Mouse (Mus musculus) stomach, postnatal 0 days (tissue): ENCODE measurements at regions not wholly inside any gene's neighbourhood (a gene's known extent, or its start where the extent isn't known, plus 50 kb on each side); places are given as distances from the start of the nearest gene placed in this dataset.
"Not testable (repeated sequence)": the region's sequence is repeated elsewhere in the genome, so short reads cannot be mapped to it uniquely, and the experiment has no call there.

Source experiments
- ATAC-seq: fragments of 200-750 bp; cut with Nextera tagmentation; 2 replicates; pipeline ENCODE4 v1.8.0; 2017; ENCODE audit not compliant: low FRiP score, low TSS enrichment
- DNase-seq: peaks from one replicate; pipeline ENCODE4 v3.0.0-alpha.2; 2016; ENCODE audit warnings: low spot score
- H3K27ac ChIP-seq: fragments of 300-500 bp; sonication (generic); replicated peaks from 2 replicates; pipeline ENCODE4 v1.5.1; 2014; ENCODE audit warnings: mild to moderate bottlenecking, control low read depth
- H3K27me3 ChIP-seq: fragments of 300-500 bp; sonication (generic); 2 replicates; pipeline ENCODE4 v1.6.1; 2014; ENCODE audit warnings: low read length; ENCODE audit not compliant: control insufficient read depth, insufficient read depth
- H3K36me3 ChIP-seq: fragments of 300-500 bp; sonication (generic); 2 replicates; pipeline ENCODE4 v1.6.1; 2014; ENCODE audit warnings: low read length, mixed read lengths; ENCODE audit not compliant: control insufficient read depth, insufficient read depth
- H3K4me1 ChIP-seq: fragments of 300-500 bp; sonication (generic); replicated peaks from 2 replicates; pipeline ENCODE4 v1.6.1; 2014; ENCODE audit warnings: antibody characterized with exemption; ENCODE audit not compliant: control insufficient read depth, insufficient read depth
- H3K4me2 ChIP-seq: fragments of 300-500 bp; sonication (generic); replicated peaks from 2 replicates; pipeline ENCODE4 v1.6.1; 2014; ENCODE audit warnings: low read depth, mild to moderate bottlenecking, control low read depth, moderate library complexity
- H3K4me3 ChIP-seq: fragments of 300-500 bp; sonication (generic); 2 replicates; pipeline ENCODE4 v1.5.1; 2014; ENCODE audit warnings: low read depth, low read length, control low read depth
- H3K9ac ChIP-seq: fragments of 300-500 bp; sonication (generic); 2 replicates; pipeline ENCODE4 v1.6.1; 2014; ENCODE audit warnings: mild to moderate bottlenecking, low read length, control low read depth, mixed read lengths
- H3K9me3 ChIP-seq: fragments of 300-500 bp; sonication (generic); 2 replicates; pipeline ENCODE4 v1.6.1; 2016; ENCODE audit warnings: low read length; ENCODE audit not compliant: control insufficient read depth
- CTCF ChIP-seq: IDR thresholded peaks from 2 replicates; pipeline ENCODE4 v1.5.1; 2016; ENCODE audit warnings: antibody characterized with exemption, low read depth, mild to moderate bottlenecking, moderate library complexity
- EP300 ChIP-seq: optimal IDR thresholded peaks from 2 replicates; pipeline ENCODE3; 2016; ENCODE audit warnings: antibody characterized with exemption
- WGBS: fragments of 180-500 bp; shearing (Covaris S2); extraction: QIAGEN DNeasy Blood & Tissue Kit; methylation state at CpG from one replicate; pipeline ENCODE4 v1.1.7; 2014; 5-methylcytosine and 5-hydroxymethylcytosine counted together

DNA sequence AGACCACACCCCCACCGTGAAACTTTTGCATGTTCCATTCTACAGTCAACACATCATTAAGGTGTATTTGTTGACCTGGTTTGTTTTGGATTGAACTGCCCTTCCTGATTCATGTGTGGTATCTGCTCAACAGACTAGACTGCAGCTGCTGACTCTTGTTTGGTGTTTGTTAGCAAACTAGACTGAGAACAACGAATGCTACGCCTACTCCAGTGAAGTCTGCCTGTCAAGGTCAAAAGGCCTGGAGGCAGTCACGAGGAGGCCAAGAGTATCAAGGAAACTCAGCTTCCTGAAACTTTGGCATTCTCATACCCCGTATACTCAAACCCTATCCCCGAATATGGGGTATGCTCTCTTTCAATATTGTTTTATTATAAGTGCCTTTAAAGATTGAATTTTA, 194.2 kb upstream of the Spin1 start:
- not testable (repeated sequence) for ATAC-seq, H3K4me3 ChIP-seq, H3K27me3 ChIP-seq, H3K9ac ChIP-seq, H3K36me3 ChIP-seq, H3K27ac ChIP-seq, H3K4me2 ChIP-seq, DNase-seq, H3K9me3 ChIP-seq, H3K4me1 ChIP-seq
- 82% methylated on average over 6 of the region's 6 CpGs for WGBS

DNA sequence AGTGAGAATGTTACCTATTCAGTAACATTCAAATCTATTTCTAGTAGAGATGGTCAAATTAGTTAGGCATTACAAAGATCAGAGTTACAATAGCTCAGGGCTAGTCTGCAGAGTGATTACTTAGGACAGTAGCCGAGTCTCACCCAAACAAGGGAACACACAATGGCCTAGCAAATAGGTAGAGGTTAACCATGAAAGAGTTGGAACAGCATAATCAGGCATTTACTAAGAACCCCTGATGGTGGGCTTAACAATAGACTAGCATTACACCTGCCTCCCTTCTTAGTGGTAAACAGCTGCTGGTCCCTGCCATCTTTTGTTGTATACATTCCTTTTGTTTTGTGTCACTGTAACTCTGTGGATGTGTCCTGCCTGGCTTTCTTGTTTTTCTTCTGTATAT, 193.8 kb upstream of the Spin1 start:
- H3K27me3 ChIP-seq: no peaks in the 10 kb centered on the region
- no peak overlapping the region for H3K4me3 ChIP-seq
- no peak overlapping the region for H3K4me2 ChIP-seq
- WGBS: 97% methylated on average over 1 of the region's 1 CpGs
- no peak overlapping the region for H3K9ac ChIP-seq
- ATAC-seq (no peak), DNase-seq (no peak)
- no peaks in the 10 kb centered on the region for H3K4me1 ChIP-seq
- H3K9me3 ChIP-seq: no peaks in the 10 kb centered on the region
- no peaks in the 10 kb centered on the region for H3K36me3 ChIP-seq
- no peak overlapping the region for H3K27ac ChIP-seq
- TF ChIP-seq EP300: no peak

DNA sequence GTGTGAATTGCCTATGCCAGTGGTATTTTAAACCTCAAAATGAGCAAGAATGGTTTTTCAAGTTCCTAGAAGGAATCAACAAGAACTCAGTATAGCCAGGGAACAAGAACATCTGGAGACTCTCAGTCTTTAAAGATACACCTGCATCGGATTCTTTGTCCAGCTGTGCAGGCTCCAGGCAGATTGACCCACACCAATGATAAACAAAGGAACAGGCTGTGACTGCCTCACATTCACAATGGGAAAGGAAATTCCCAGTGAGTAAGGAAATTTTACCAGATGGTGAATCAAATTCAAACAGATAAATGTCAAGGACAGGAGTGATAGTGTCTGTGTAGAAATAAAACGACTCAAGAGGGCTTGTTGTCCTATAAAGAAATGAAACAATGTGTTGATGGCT, 187.9 kb upstream of the Spin1 start:
- not testable (repeated sequence) for H3K9ac ChIP-seq, H3K27me3 ChIP-seq, ATAC-seq, H3K9me3 ChIP-seq, H3K4me2 ChIP-seq, H3K4me1 ChIP-seq, DNase-seq, H3K27ac ChIP-seq, H3K4me3 ChIP-seq, H3K36me3 ChIP-seq
- WGBS: 28% methylated on average over 2 of the region's 2 CpGs

DNA sequence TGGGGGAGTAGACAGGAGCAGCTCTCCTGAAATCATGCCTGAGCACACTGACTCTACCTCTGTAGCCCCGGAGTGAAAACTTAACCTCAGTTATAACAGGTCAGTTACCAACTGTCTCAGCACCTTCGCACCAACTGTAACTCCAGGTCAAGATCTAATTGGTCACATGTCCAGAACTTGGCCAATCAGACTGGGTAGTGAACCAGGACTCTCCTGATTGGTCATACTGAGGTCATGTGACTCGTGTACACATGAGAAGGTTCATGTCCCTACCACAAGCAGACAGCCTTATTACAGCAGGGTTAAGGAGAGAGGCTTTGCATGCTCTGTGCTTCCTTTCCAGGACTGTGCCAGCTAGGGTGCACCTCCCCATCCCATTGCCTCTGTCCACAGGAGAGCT, 166.7 kb upstream of the Spin1 start:
- not testable (repeated sequence) for H3K9me3 ChIP-seq, H3K9ac ChIP-seq, H3K36me3 ChIP-seq, DNase-seq, H3K4me2 ChIP-seq, H3K27me3 ChIP-seq, H3K4me1 ChIP-seq, H3K4me3 ChIP-seq, H3K27ac ChIP-seq, ATAC-seq
- WGBS: 86% methylated on average over 3 of the region's 3 CpGs

DNA sequence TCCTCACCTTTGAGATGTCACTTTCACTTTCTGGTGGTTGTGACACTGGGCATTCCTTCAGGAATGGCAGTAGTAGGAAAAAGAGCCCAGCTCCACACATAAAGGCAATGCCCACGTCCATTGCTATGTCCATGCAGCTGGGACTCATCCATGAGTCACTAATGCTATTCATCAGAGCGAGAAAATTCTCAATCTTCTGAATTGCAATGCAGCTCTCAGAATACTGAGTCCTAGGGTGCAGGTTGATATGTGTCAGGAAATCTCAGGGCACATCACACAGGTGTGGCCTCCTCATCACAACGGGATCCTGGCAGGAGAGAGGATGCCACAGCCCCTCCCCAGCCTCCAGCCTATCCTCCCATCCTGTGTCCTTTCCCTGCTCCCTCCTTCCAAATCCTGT, 158.1 kb upstream of the Spin1 start:
- no peak overlapping the region for H3K4me3 ChIP-seq

DNA sequence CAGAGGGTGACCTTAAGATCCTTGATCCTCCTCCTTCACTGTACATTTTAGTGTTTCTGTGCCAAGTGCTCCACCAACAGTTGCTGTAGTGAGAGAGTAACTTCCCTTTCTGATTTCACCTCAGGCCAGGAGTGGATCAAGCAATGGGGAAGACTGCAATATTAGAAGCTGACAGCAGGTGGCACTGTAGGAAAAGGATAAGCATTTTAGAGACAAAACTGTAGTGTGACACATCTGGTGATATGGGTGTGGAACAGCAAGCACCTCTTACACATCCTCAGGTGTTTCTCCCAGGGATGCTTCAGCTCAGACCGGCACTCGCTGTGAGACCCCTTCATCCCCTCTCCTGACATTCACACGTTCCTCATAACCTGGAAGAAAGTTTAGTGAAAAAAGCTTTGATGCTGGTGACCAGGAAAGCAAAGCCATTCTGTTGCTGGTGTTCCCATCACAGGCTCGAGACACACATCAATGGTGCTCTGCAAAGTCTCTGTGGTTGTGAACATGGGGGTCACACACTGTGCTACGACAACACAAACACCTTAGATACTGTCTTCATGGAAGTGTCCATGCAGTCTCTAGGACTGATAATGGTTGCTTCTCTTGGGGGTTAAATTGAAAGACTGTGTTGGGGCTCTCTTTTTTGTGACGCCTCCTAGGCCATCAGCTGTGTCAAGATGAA, 151.0 kb upstream of the Spin1 start:
- Histone ChIP-seq H3K4me2 (no peak overlapping the region), H3K9ac (no peak overlapping the region), H3K9me3 (no peaks in the 10 kb centered on the region), H3K4me1 (no peaks in the 10 kb centered on the region), H3K4me3 (no peak overlapping the region), H3K36me3 (no peaks in the 10 kb centered on the region), H3K27ac (no peak overlapping the region), H3K27me3 (no peaks in the 10 kb centered on the region)
- TF ChIP-seq EP300 (no peak), CTCF (peak; percentile 97)
- WGBS: 31% methylated on average over 6 of the region's 6 CpGs
- DNase-seq (peak; percentile 79), ATAC-seq (peak; percentile 45)

More for the DNA sequence above, 158.1 kb upstream of the Spin1 start:
- Histone ChIP-seq H3K9ac (no peak overlapping the region), H3K9me3 (no peaks in the 10 kb centered on the region), H3K4me2 (no peak overlapping the region), H3K4me1 (no peaks in the 10 kb centered on the region), H3K27ac (no peak overlapping the region), H3K27me3 (no peaks in the 10 kb centered on the region), H3K36me3 (no peaks in the 10 kb centered on the region)
- DNase-seq (no peak), ATAC-seq (no peak)
- TF ChIP-seq CTCF: no peak
- no peak for TF ChIP-seq EP300
- WGBS: 73% methylated on average over 3 of the region's 3 CpGs
